Comparison of ENCODE assay signal across 35 mouse cellular contexts in genomic region chr6:122427456-122427855, GRCm38 (mm10).
"Had no signal": no experiment of that assay in that cellular context is flagged by ENCODE, and none has a peak within 500 bp of the region (broad histone marks: within the 10 kb centered on the region; RNA-seq: fewer than 3 reads in every experiment).

No protein-coding gene starts in this region.

- H3K4me1 ChIP-seq: heart, embryonic 12.5 days; heart, embryonic 13.5 days; heart, embryonic 15.5 days; hindbrain, embryonic 10.5 days; hindbrain, embryonic 12.5 days; hindbrain, embryonic 13.5 days; hindbrain, embryonic 15.5 days; intestine, embryonic 15.5 days; kidney, embryonic 15.5 days had no signal

- ATAC-seq: hindbrain, embryonic 16.5 days; hindbrain, postnatal 0 days; inflammation-experienced regulatory T-cells, adult 6 months; intestine, embryonic 15.5 days; intestine, embryonic 16.5 days; intestine, postnatal 0 days had no signal

- H3K4me2 ChIP-seq: heart, embryonic 11.5 days; heart, embryonic 12.5 days; heart, embryonic 13.5 days; heart, embryonic 15.5 days; hindbrain, embryonic 12.5 days; hindbrain, embryonic 13.5 days; hindbrain, embryonic 14.5 days; hindbrain, embryonic 15.5 days; intestine, embryonic 15.5 days; kidney, embryonic 15.5 days had no signal

- H3K36me3 ChIP-seq: heart, embryonic 12.5 days; heart, embryonic 13.5 days; heart, embryonic 15.5 days; hindbrain, embryonic 10.5 days; hindbrain, embryonic 12.5 days; hindbrain, embryonic 13.5 days; hindbrain, embryonic 15.5 days; intestine, embryonic 15.5 days; kidney, embryonic 15.5 days had no signal

- H3K27me3 ChIP-seq: heart, embryonic 12.5 days; heart, embryonic 13.5 days; heart, embryonic 15.5 days; hindbrain, embryonic 12.5 days; hindbrain, embryonic 13.5 days; hindbrain, embryonic 15.5 days; intestine, embryonic 15.5 days; kidney, embryonic 15.5 days had no signal

- H3K9me3 ChIP-seq: heart, embryonic 15.5 days; hindbrain, embryonic 13.5 days; intestine, embryonic 15.5 days; kidney, embryonic 15.5 days had no signal

- H3K9ac ChIP-seq: heart, embryonic 12.5 days; heart, embryonic 13.5 days; heart, embryonic 15.5 days; hindbrain, embryonic 12.5 days; hindbrain, embryonic 13.5 days; hindbrain, embryonic 14.5 days; hindbrain, embryonic 15.5 days; intestine, embryonic 15.5 days; kidney, embryonic 15.5 days had no signal

- H3K27ac ChIP-seq: heart, adult 2 months; heart, embryonic 13.5 days; heart, embryonic 15.5 days; hindbrain, embryonic 10.5 days; hindbrain, embryonic 12.5 days; hindbrain, embryonic 13.5 days; hindbrain, embryonic 14.5 days; hindbrain, embryonic 15.5 days; hindbrain, postnatal 0 days; intestine, embryonic 15.5 days; kidney, embryonic 15.5 days; kidney, postnatal 0 days; layer of hippocampus, adult 2 months had no signal

- DNase-seq: heart, adult 18-20 months; heart, adult 2 months; heart, postnatal 10 days; heart, postnatal 14 days; heart, postnatal 36 days; kidney, adult 11 months; kidney, adult 18-20 months; kidney, adult 2 months; kidney, adult 8-10 months; kidney, adult 9 months; kidney, postnatal 10 days; kidney, postnatal 14 days; kidney, postnatal 25 days; kidney, postnatal 36 days; kidney, postnatal 4 days; layer of hippocampus, adult 9-11 months; layer of hippocampus, postnatal 36 days had no signal

- H3K4me3 ChIP-seq: heart, adult 2 months; heart, embryonic 12.5 days; heart, embryonic 13.5 days; heart, embryonic 15.5 days; hindbrain, embryonic 10.5 days; hindbrain, embryonic 12.5 days; hindbrain, embryonic 13.5 days; hindbrain, embryonic 15.5 days; intestine, embryonic 15.5 days; kidney, embryonic 15.5 days; layer of hippocampus, adult 2 months had no signal
